Mouse (Mus musculus) 3T3-L1 (cell line): ENCODE data around the gene Mllt10.

ENCODE experiments used
- DNase-seq: peaks from one replicate; pipeline ENCODE4 v3.0.0-alpha.2; 2015; ENCODE audit warnings: low read depth, low spot score

Mllt10 gene

DNA sequence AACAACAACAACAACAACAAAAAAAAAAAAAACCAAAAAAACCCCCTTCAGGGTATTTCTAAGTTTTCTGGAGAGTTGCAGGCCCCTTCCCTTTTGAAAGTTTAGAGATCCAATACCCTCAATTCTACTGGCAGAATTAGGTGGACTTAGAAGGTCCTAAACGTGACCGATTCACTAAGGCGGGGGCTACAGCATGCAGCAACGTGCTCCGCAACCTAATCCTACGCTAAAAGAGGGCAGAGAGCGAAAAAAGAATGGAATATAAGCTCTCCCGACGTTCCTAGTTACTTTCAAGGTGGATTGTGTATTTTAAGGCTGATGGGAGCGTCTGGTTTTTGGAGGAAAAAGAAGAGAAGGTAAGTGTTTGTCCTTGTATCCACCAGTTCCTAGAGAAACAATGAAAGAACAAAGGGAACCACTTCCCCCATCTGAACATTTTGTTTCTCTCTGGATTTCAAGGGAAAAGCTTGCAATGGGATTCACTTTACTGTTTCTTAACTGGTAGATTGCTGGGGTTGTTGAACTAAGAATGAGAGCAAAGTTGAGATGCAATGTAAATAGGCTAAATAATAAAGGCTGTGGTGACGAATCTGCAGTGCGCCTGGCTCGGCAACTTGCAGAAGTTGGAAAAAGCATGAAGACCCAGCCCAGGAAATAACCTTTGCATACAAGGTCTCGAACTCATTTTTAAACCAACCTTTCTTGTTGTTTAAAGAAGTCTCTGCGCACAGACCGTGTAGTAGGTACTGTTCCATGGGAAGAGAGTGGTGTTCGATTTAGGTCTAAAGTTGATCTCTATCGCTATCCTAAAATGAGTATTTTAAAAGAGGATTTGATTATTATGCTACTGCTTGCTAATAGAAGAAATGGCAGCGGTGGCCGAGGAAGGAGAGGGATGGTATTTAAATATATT lies at the start of gene Mllt10:
Gene Mllt10 (plus strand): TSS at position 222 of the 913 bp plus-strand sequence.
- no peak for DNase-seq

DNA sequence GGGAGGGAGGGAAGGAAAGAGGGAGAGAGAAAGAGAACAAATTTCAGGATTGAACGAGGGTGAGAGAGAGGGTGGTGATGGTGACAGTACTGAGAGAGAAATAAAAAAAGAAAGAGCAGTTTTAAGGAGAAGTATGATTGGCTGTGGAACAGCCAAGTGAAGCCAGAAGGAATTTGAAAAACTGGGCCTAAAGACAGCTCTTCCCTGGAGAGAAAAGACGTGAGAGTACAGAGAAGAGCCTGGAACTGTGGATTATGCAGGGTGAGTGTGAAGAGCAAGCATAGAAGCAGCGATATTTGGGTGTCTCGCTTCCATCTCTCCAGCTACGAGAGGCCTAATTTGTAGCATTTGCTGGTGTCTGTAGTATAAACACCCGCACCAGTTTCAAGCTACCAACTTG lies 43.8 kb upstream of the Mllt10 start:
- no peak for DNase-seq

DNA sequence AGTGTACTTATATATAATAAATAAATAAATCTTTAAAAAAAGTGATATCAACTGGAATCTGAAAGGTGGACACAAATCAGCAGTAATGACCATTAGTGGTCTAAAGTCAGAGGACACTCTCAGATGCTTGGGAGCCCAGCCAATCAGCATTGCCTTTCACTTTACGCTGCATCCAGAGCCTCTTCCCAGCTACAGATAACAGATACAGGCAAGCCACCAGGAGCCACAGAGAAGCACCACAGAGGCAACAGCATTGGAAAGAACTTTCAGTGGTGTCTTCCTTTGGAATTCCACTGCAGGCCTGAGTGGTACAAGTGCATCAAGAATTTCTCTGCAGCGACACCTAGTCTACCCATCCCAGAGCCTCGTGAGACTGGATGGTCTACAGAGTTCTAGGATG lies 42.2 kb upstream of the Mllt10 start:
- DNase-seq = no peak

GRCm38 (mm10) chr2:18015581-18015980 lies 39.5 kb upstream of the Mllt10 start:
- DNase-seq = no peak

DNA sequence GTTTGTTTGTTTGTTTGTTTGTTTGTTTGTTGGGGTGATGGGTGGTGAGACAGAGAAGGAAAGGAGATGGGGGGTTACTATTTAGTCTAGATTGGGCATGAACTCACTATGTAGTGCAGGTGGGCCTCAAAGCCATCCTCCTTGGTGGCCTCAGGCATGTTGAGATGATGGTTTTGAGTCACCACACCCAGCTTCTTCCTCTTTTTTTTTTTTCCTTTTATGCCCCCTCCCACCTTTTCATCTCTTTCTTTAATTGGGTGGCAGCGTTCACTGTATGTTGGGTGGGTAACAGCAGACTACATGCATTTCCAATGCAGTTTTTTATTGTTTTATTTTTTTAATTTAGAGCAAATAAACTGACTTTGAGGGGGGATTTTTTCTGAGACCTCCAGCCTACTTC lies 38.4 kb upstream of the Mllt10 start:
- no peak for DNase-seq

DNA sequence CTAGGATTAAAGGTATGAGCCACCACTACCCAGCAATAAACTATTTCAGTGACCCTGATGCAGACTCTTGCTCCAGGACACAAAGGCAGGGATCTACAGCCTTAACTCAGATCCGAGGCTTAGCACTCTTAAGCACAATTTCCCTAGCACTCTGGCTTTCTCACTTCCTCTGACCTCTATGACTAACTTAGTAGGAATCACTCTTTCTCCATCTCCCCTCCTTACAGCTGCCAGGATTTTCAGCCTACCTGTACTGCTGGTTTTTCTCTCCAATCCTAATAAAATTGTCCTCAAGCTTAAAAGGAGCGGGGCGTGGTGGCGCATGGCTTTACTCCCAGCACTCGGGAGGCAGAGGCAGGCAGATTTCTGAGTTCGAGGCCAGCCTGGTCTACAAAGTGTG lies 37.7 kb upstream of the Mllt10 start:
- DNase-seq = peak; percentile 31

DNA sequence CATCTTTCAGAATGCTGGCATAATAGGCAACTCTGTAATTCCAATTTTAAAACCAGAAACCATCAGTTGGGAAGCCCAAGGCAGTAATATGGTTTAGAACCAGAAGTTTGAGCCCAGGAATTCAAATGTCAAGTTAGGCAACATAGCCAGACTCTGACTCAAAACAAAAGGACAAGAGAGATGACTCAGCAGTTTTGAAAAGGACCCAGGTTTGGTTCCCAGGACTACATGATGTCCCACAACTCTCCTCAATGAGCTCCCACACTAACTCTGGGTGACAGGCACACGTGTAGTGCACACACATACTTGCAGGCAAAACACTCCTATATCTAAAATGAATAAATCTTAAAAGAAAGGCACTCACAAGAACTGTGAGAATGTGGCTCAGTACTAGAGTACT lies 35.9 kb upstream of the Mllt10 start:
- DNase-seq = peak; percentile 39

DNA sequence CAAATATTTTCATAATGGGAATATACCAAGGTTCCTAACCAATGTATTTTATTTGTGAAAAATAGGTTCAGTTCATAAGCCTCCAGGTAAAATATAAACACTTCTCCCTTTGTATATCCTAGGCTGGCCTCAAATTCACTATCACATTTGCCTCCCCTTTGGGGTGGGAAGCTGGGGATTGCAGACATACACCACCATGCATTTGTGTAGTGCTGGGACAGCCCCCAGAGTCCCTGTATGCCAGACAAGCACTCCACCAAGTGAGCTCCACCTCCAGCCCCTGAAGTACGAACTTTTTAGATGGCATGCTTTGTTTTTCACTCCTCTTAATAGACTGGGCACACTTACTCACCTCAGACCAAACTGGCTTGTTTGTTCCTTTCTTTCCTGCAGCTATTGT lies 32.2 kb upstream of the Mllt10 start:
- no peak for DNase-seq

- no peak for DNase-seq
These were observed 29.9 kb upstream of the Mllt10 start for GRCm38 (mm10) chr2:18025116-18025515.

DNA sequence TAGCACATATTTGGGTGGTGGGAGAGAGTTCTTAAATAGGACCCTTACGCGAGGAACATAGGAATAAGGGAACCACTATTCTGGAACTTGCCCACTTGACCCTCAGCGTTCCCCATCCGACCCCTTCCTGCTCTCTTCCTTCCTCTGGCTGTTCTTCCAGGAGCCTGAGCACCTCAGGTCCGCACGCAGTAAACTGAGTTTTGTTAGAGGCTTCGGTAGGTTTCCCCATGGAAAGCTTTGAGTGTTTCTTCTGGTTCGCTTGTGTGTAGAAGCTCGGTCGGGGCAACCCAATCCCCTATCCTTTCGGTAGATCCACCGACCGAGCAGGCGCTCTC lies 29.3 kb upstream of the Mllt10 start:
- DNase-seq = no peak

DNA sequence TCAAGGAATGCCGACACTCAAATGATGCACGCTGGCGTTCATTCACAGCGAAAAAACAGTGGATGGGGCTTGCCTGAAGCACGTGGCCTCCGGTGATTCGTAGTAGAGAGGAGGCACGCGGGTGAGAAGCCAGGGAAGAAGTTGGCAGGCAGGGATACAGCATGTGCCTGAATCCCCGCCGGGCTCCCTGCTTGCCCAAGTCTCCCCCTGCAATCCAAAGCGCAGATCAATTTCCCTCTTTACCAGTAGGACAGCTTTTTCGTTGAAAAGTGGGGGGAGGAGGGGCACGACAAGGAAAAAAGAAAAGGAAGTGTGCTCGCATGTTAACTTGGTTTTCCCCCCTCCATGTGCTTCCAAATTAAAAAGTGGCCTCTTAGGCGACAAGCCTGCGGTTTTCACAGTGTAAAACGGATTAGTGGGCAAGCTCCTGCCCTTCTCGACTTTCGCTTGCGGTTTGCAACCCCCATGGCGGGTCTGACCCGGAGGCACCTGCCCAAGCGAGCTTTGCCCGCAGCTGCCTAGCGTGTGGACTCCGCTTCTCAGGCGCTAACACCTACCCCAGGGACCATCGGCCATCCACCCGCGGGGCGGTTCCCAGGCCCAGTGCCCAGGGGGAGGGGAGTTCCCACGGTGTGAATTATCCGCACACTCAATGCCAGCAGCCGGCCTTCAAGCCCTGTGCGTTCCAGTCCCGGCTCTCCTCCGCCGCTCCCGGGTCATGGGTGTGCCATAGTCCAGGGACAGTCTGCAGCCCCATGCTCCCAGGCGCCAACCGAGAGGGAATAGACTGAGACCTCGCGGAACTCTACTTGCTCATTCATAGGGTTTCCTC lies 28.7 kb upstream of the Mllt10 start:
- DNase-seq = no peak

GRCm38 (mm10) chr2:18027448-18028139 lies 27.4 kb upstream of the Mllt10 start:
- peak; percentile 95 for DNase-seq

DNA sequence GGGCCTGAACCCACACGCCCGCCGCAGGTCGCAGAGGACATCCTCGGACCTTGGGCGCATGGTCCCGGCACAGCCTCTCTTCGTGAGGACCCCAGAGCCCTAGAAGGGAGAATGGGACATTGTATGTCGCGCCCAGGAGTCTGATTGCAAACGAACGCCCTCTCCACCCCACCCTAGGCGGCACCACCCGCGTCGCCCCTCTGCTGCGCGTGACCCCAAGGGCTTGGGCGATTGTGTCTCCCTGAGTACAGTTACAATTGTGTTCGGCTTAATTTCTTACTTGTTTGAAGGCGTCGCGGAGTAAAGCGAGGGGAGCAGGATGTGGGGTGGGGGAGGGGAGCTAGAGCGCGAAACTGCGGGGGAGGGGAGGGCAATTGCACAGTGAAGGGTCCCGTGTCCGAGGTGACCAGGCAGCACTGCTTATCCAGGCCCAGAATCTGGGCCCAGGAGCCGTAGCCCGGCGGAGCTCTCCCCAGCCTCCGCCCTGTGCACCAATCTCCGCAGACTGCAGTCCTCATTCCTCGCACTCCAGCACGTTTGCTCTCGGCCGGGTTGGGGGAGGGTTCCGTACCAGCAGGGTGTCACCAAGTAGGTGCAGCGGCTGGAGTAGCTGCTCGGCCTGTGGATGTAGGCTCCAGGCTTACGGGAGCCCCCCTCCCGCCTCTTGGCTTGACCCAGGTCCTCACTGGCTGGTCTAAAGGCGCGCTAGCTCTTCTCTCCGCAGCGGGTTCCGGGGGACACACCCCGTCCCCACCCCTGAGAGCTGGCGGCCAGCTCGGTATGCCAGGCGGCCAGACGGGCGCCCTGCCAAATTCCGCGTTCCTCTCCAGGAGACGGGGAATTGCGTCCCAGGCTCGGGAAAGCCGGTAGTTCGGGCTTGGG lies 26.7 kb upstream of the Mllt10 start:
- DNase-seq = peak; percentile 89

GRCm38 (mm10) chr2:18029656-18030055 lies 25.4 kb upstream of the Mllt10 start:
- DNase-seq = no peak

DNA sequence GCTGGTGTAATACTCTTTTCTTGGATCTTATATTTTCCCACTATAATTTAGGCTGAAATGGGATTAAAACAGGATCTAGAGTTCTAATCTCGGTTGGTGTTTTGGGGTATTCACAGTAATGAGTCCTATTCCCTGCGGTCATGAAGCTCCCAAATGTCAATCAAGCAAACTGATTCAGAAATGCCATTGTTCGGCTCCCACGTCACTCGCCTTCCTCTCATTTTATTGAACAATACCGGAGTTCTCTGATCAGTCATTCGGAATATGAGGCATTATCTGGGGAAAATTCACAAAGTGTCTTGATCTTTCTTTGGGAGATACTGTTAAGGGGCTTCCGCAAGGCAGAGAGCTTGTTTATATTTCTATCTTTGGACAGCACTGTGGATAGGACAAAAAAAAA lies 24.5 kb upstream of the Mllt10 start:
- DNase-seq = no peak

GRCm38 (mm10) chr2:18031271-18031821 lies 23.7 kb upstream of the Mllt10 start:
- DNase-seq = no peak

DNA sequence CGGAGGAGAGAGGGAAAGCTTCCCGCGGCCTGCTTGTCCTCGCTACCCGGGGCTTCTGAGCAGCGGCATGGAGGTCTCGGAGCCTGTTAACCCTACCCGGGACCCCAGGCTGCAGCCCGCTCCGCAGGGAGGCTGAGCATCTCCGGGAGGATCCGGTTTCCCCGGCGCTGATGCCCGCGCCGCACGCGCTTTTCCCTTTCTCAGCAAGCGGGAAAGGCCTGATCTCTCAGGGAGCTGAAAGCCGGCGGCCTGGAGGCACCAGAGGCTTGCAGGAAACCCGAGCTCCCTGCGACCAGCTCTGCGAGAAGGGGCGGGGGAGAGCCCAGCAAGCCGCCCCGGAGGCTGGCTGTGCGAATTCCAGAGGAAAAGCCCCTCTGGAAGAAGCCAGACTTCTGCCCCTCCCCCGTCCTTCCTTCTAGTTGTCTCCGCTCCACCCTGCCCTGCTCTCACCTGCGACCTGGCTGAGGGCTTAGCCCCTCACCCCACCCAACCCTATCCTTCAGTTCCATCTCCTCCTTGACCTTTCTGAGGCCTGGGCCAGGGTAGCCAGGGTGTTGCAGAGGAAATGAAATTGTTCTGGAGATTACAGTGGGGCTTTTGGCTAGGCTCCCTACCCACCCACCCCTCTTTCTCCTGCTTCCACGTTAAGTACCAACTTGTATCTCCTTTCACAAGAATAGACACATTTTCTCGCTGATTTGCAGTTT lies 23.1 kb upstream of the Mllt10 start:
- DNase-seq = no peak

GRCm38 (mm10) chr2:18032538-18032895 lies 22.5 kb upstream of the Mllt10 start:
- DNase-seq = no peak

- DNase-seq = no peak
These were observed 21.6 kb upstream of the Mllt10 start for GRCm38 (mm10) chr2:18033166-18034108.
